Mouse (Mus musculus) CH12.LX (cell line): ENCODE results near the gene Cdh16. TPM values are rescaled to one million over a fixed set of nuclear protein-coding genes. Genes with fewer than 3 reads are reported as not detected.
A peak's percentile ranks its signal among the peaks of the same experiment; 100 is the strongest.
"Not testable (repeated sequence)": the region's sequence is repeated elsewhere in the genome, so short reads cannot be mapped to it uniquely, and the experiment has no call there.

Experiments
- DNase-seq: peaks from one replicate; pipeline ENCODE4 v3.0.0-alpha.2; 2013; ENCODE audit errors: extremely low read depth
- H3K27ac ChIP-seq: 2 replicates; pipeline ENCODE4 v1.5.1; 2012; ENCODE audit warnings: low read depth, mild to moderate bottlenecking, control low read depth, moderate library complexity; ENCODE audit not compliant: insufficient read depth
- H3K27me3 ChIP-seq: replicated peaks from 2 replicates; pipeline ENCODE3; 2012; ENCODE audit warnings: inconsistent platforms
- H3K36me3 ChIP-seq, 2 experiments: replicated peaks in 1 of 2; 2 replicates each; pipeline versions ENCODE3 to v1.6.1; 2012; ENCODE audit warnings: inconsistent platforms in 1 of 2, low read length in 1 of 2, mild to moderate bottlenecking in 1 of 2, mixed read lengths in 1 of 2, moderate library complexity in 1 of 2; ENCODE audit not compliant: control insufficient read depth in 1 of 2, insufficient read depth in 1 of 2
- H3K4me1 ChIP-seq, 2 experiments: 2 replicates each; pipeline ENCODE4 v1.6.1; 2012; ENCODE audit warnings: inconsistent platforms in 1 of 2, moderate library complexity in 1 of 2; ENCODE audit not compliant: insufficient read depth in 2 of 2, control insufficient read depth in 1 of 2
- H3K4me2 ChIP-seq: 2 replicates; pipeline ENCODE4 v1.6.1; 2012; ENCODE audit warnings: low read depth, mild to moderate bottlenecking, control low read depth; ENCODE audit not compliant: poor library complexity, insufficient read depth, severe bottlenecking
- H3K4me3 ChIP-seq, 3 experiments: fragments of 150-350 bp in 1 of 3; sonication (generic) in 1 of 3; replicated peaks in 1 of 3; 2 replicates each; pipeline versions ENCODE3 to v1.5.1; 2011 to 2012; ENCODE audit warnings: low read depth in 2 of 3, low read length in 2 of 3, mild to moderate bottlenecking in 2 of 3, moderate library complexity in 2 of 3, control low read depth in 1 of 3, improper control_type of control experiment in 1 of 3, inconsistent platforms in 1 of 3, mixed read lengths in 1 of 3; ENCODE audit not compliant: poor library complexity in 1 of 3
- H3K79me2 ChIP-seq: replicated peaks from 2 replicates; pipeline ENCODE4 v1.6.1; 2012; ENCODE audit warnings: mild to moderate bottlenecking, moderate library complexity; ENCODE audit not compliant: control insufficient read depth, poor library complexity, insufficient read depth, severe bottlenecking; ENCODE audit errors: extremely low read depth
- H3K9ac ChIP-seq: 2 replicates; pipeline ENCODE4 v1.6.1; 2012; ENCODE audit warnings: low read depth, mild to moderate bottlenecking, control low read depth, moderate library complexity; ENCODE audit not compliant: insufficient read depth
- H3K9me3 ChIP-seq: replicated peaks from 2 replicates; pipeline ENCODE3; 2012; ENCODE audit warnings: low read length, inconsistent platforms, mixed read lengths
- CTCF ChIP-seq, 2 experiments: IDR thresholded peaks in 1 of 2; conservative IDR thresholded peaks in 1 of 2; 2 replicates each; pipeline ENCODE4 v1.5.1; 2011 to 2012; ENCODE audit warnings: low read depth in 2 of 2, low read length in 2 of 2, improper control_type of control experiment in 1 of 2, inconsistent platforms in 1 of 2, mild to moderate bottlenecking in 1 of 2, moderate library complexity in 1 of 2
- ELF1 ChIP-seq: IDR thresholded peaks from 2 replicates; pipeline ENCODE4 v1.6.1; 2014; ENCODE audit warnings: low read depth, mild to moderate bottlenecking, inconsistent platforms, low read length, improper control_type of control experiment
- EP300 ChIP-seq: IDR thresholded peaks from 2 replicates; pipeline ENCODE4 v1.6.1; 2011; ENCODE audit warnings: low read length, improper control_type of control experiment
- JUN ChIP-seq: IDR thresholded peaks from 2 replicates; pipeline ENCODE4 v1.6.1; 2011; ENCODE audit warnings: low read depth, mild to moderate bottlenecking, low read length, improper control_type of control experiment, moderate library complexity; ENCODE audit not compliant: insufficient read depth
- JUND ChIP-seq: conservative IDR thresholded peaks from 2 replicates; pipeline ENCODE4 v1.6.1; 2011; ENCODE audit warnings: low read depth, low read length, improper control_type of control experiment
- MAFK ChIP-seq: IDR thresholded peaks from 2 replicates; pipeline ENCODE4 v1.6.1; 2011; ENCODE audit warnings: low read length, improper control_type of control experiment; ENCODE audit not compliant: insufficient replicate concordance
- MAZ ChIP-seq: IDR thresholded peaks from 2 replicates; pipeline ENCODE4 v1.6.1; 2012; ENCODE audit warnings: low read depth, mild to moderate bottlenecking, inconsistent platforms, low read length, improper control_type of control experiment, moderate library complexity
- MXI1 ChIP-seq: IDR thresholded peaks from 2 replicates; pipeline ENCODE4 v1.6.1; 2011; ENCODE audit warnings: mild to moderate bottlenecking, low read depth, low read length, improper control_type of control experiment
- MYC ChIP-seq: IDR thresholded peaks from 2 replicates; pipeline ENCODE4 v1.6.1; 2011; ENCODE audit warnings: low read depth, mild to moderate bottlenecking, improper control_type of control experiment, low read length
- NELFE ChIP-seq: IDR thresholded peaks from 2 replicates; pipeline ENCODE4 v1.6.1; 2011; ENCODE audit warnings: low read depth, low read length, improper control_type of control experiment
- NRF1 ChIP-seq: IDR thresholded peaks from 2 replicates; pipeline ENCODE4 v1.6.1; 2014; ENCODE audit warnings: low read depth, mild to moderate bottlenecking, inconsistent platforms, low read length, improper control_type of control experiment, moderate library complexity
- POLR2A ChIP-seq: IDR thresholded peaks from 2 replicates; pipeline ENCODE4 v1.6.1; 2011; ENCODE audit warnings: low read depth, mild to moderate bottlenecking, improper control_type of control experiment, low read length
- RAD21 ChIP-seq: IDR thresholded peaks from 2 replicates; pipeline ENCODE4 v1.6.1; 2011; ENCODE audit warnings: low read depth, mild to moderate bottlenecking, low read length, improper control_type of control experiment, moderate library complexity
- SMC3 ChIP-seq: IDR thresholded peaks from 2 replicates; pipeline ENCODE4 v1.6.1; 2011; ENCODE audit warnings: low read depth, low read length, improper control_type of control experiment
- TBP ChIP-seq: conservative IDR thresholded peaks from 2 replicates; pipeline ENCODE4 v1.6.1; 2011; ENCODE audit warnings: low read depth, low read length, improper control_type of control experiment
- ZNF384 ChIP-seq: IDR thresholded peaks from 2 replicates; pipeline ENCODE4 v1.6.1; 2012; ENCODE audit warnings: low read depth, low read length, improper control_type of control experiment, inconsistent platforms
- dilution Hi-C: fragments of 300-500 bp; cut with MboI; formaldehyde crosslinking; loops from 2 replicates; pipeline ENCODE4 v1.14.3; 2020; ENCODE audit warnings: low sequenced_read_pairs; ENCODE audit not compliant: extremely low pct_unique_long_range_greater_than_20kb, extremely low pct_ligation_motif_present
- in situ Hi-C: fragments of 300-500 bp; cut with MboI; formaldehyde crosslinking; loops from 3 replicates; pipeline ENCODE4 v1.14.3; 2019; ENCODE audit warnings: low sequenced_read_pairs, low pct_ligation_motif_present, low pct_unique_long_range_greater_than_20kb, mixed read lengths
- polyA plus RNA-seq: library from polyadenylated mRNA; unstranded; fragments of >175 nt; gene quantifications from 2 replicates; pipeline ENCODE4 v1.2.1, GENCODE M21; 2012; ENCODE audit warnings: low read depth; ENCODE audit not compliant: insufficient read length
- total RNA-seq, 2 experiments: library from RNA; depleted of rRNA; stranded (reverse); fragments of 300-350 nt in 1 of 2; fragments of >200 nt in 1 of 2; gene quantifications; 2 replicates each; pipeline ENCODE4 v1.2.3; 2012 to 2014

Cdh16 gene
- total and polyA plus RNA-seq, 3 experiments, result not detected

GRCm38 (mm10) chr8:104590284-104590683 is 33.9 kb downstream of the Cdh16 start:
- H3K4me1 ChIP-seq, result peaks cover 3 to 23% of the 10 kb centered on the region in 2 experiments; a peak in 2 of 4 replicates

DNA sequence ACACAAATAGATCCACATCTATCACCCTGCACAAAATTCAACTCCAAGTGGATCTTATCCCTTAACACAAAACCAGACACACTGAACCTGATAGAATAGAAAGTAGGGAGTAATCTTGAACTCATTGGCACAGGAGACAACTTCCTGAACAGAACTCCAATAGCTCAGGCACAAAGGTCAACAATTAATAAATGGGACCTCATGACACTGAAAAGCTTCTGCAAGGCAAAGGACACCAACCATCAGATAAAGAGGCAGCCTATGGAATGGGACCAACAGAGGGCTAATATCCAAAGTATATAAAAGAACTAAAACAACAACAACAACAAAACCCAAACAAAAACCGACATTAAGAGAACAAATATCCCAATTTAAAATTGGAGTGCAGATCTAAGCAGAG is 39.7 kb downstream of the Cdh16 start:
- no peak for DNase-seq
- in situ Hi-C loops (no loop called here), dilution Hi-C loops (no loop called here)
- Histone ChIP-seq H3K36me3 (no peaks in the 10 kb centered on the region), H3K27me3 (no peaks in the 10 kb centered on the region), H3K4me2 (no peak overlapping the region), H3K4me1 (no peaks in the 10 kb centered on the region; a peak in 1 of 4 replicates), H3K9ac (no peak overlapping the region), H3K4me3 (no peak overlapping the region), H3K27ac (no peak overlapping the region), H3K9me3 (peaks cover 11% of the 10 kb centered on the region), H3K79me2 (no peaks in the 10 kb centered on the region)
- TF ChIP-seq MXI1, result no peak
- TF ChIP-seq MAFK, result no peak

More at GRCm38 (mm10) chr8:104590284-104590683, 33.9 kb downstream of the Cdh16 start:
- in situ Hi-C loops (no loop called here), dilution Hi-C loops (no loop called here)
- Histone ChIP-seq H3K9me3 (no peaks in the 10 kb centered on the region), H3K4me2 (no peak overlapping the region), H3K27ac (no peak overlapping the region), H3K27me3 (no peaks in the 10 kb centered on the region), H3K79me2 (peaks cover 7% of the 10 kb centered on the region; the same call in 1 of the 2 replicates), H3K9ac (no peak overlapping the region), H3K4me3 (no peak overlapping the region), H3K36me3 (peaks cover 18 to 21% of the 10 kb centered on the region in 2 experiments)
- TF ChIP-seq NELFE (no peak), JUN (no peak), JUND (no peak), MYC (no peak), ZNF384 (no peak), ELF1 (no peak), EP300 (no peak), TBP (no peak), POLR2A (no peak), NRF1 (no peak), MAZ (no peak), MAFK (no peak), SMC3 (no peak), RAD21 (no peak)
- DNase-seq, result no peak

DNA sequence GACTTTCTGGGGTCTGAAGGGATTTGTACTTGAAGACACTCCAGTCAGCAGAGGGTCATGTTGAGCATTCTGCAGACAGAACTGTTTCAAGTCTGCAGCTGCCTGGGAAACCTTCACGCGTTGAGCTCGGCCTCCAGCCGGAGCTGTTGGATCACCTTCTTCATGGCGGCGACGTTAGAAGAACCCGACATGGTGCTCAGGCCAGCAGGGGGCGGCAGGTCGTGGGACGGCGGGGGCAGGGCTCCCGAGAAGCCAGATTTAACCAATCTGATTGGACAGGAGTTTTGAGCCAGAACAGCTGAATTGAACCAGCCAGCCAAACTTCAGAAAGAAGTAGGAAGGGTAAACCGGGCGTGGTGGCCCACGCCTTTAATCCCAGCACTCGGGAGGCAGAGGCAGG is 46.6 kb downstream of the Cdh16 start:
- H3K27me3 ChIP-seq, in situ Hi-C loops, H3K4me3 ChIP-seq, H3K36me3 ChIP-seq, H3K9ac ChIP-seq, H3K79me2 ChIP-seq, H3K9me3 ChIP-seq, H3K4me1 ChIP-seq, dilution Hi-C loops, H3K27ac ChIP-seq, H3K4me2 ChIP-seq, DNase-seq: not testable (repeated sequence)
- peak in 1 of 2 experiments; percentile 52; a peak in 2 of 4 replicates for TF ChIP-seq CTCF (conservative IDR thresholded peaks at IDR 0.05 in 1 of 2, IDR thresholded peaks at IDR 0.05 in 1 of 2; ENCODE audit: low read depth in 2 of 2, low read length in 2 of 2)
